Mouse (Mus musculus) midbrain, embryonic 11.5 days (tissue): Measurements from ENCODE around the gene Apc2. TPM values are rescaled to one million over a fixed set of nuclear protein-coding genes. Genes with fewer than 3 reads are reported as not detected.
A peak's percentile ranks its signal among the peaks of the same experiment; 100 is the strongest.

Source experiments
- ATAC-seq: fragments of 200-750 bp; cut with Nextera tagmentation; 2 replicates; pipeline ENCODE4 v1.8.0; 2017; ENCODE audit warnings: moderate TSS enrichment, moderate library complexity; ENCODE audit not compliant: low FRiP score
- DNase-seq: peaks from one replicate; pipeline ENCODE4 v3.0.0; 2015; ENCODE audit warnings: low spot score; ENCODE audit errors: missing footprints
- H3K27ac ChIP-seq: fragments of 300-500 bp; sonication (generic); 2 replicates; pipeline ENCODE4 v1.5.1; 2014; ENCODE audit warnings: low read depth, low read length
- H3K27me3 ChIP-seq: fragments of 300-500 bp; sonication (generic); 2 replicates; pipeline ENCODE4 v1.6.1; 2014; ENCODE audit warnings: mild to moderate bottlenecking, low read length, moderate library complexity, mixed read lengths; ENCODE audit not compliant: control insufficient read depth, insufficient read depth
- H3K36me3 ChIP-seq: fragments of 300-500 bp; sonication (generic); 2 replicates; pipeline ENCODE4 v1.6.1; 2014; ENCODE audit warnings: mild to moderate bottlenecking, low read length, moderate library complexity, mixed read lengths; ENCODE audit not compliant: control insufficient read depth, insufficient read depth
- H3K4me1 ChIP-seq: fragments of 300-500 bp; sonication (generic); 2 replicates; pipeline ENCODE4 v1.6.1; 2014; ENCODE audit warnings: low read length; ENCODE audit not compliant: control insufficient read depth, insufficient read depth
- H3K4me2 ChIP-seq: fragments of 300-500 bp; sonication (generic); 2 replicates; pipeline ENCODE4 v1.6.1; 2014; ENCODE audit warnings: mild to moderate bottlenecking, moderate library complexity
- H3K4me3 ChIP-seq: fragments of 300-500 bp; sonication (generic); 2 replicates; pipeline ENCODE4 v1.5.1; 2014; ENCODE audit warnings: low read depth, low read length
- H3K9ac ChIP-seq: fragments of 300-500 bp; sonication (generic); 2 replicates; pipeline ENCODE4 v1.6.1; 2014; ENCODE audit warnings: low read length
- H3K9me3 ChIP-seq: fragments of 300-500 bp; sonication (generic); 2 replicates; pipeline ENCODE4 v1.6.1; 2016; ENCODE audit warnings: low read length; ENCODE audit not compliant: control insufficient read depth
- WGBS: fragments of 180-500 bp; shearing (Covaris S2); extraction: QIAGEN DNeasy Blood & Tissue Kit; methylation state at CpG from one replicate; pipeline ENCODE4 v1.1.7; 2014; 5-methylcytosine and 5-hydroxymethylcytosine counted together
- polyA plus RNA-seq: library from polyadenylated mRNA; unstranded; fragments of >200 nt; fragmentation: Nextera tagmentation; extraction: Ambion mirVana; gene quantifications from 2 replicates; pipeline ENCODE4 v1.2.1, GENCODE M21; 2014

Apc2 gene
- polyA plus RNA-seq, 1 experiment from 2014 or later = 63.4 TPM

- under 1% methylated on average over 34 of the region's 34 CpGs for WGBS
- no peaks in the 10 kb centered on the region; the same call in none of the 2 replicates for H3K36me3 ChIP-seq
- peak within 1 kb of the TSS; percentile 90 for H3K4me2 ChIP-seq
- H3K9ac ChIP-seq = peak within 1 kb of the TSS; percentile 79
- ATAC-seq (peak; percentile 56), DNase-seq (peak; percentile 98)
- H3K27me3 ChIP-seq = peaks cover 2% of the 10 kb centered on the region; the same call in 1 of the 2 replicates
- H3K4me3 ChIP-seq = peak within 1 kb of the TSS; percentile 92
- H3K27ac ChIP-seq = peak within 1 kb of the TSS; percentile 9; the same call in 1 of the 2 replicates
- peaks cover 24% of the 10 kb centered on the region for H3K4me1 ChIP-seq
- no peaks in the 10 kb centered on the region for H3K9me3 ChIP-seq
Observed at GRCm38 (mm10) chr10:80320340-80320760, 24.6 kb downstream of the Apc2 start, which contains the start of gene 2310011J03Rik. TSS of gene 2310011J03Rik (minus strand) at chr10:80320537.

DNA sequence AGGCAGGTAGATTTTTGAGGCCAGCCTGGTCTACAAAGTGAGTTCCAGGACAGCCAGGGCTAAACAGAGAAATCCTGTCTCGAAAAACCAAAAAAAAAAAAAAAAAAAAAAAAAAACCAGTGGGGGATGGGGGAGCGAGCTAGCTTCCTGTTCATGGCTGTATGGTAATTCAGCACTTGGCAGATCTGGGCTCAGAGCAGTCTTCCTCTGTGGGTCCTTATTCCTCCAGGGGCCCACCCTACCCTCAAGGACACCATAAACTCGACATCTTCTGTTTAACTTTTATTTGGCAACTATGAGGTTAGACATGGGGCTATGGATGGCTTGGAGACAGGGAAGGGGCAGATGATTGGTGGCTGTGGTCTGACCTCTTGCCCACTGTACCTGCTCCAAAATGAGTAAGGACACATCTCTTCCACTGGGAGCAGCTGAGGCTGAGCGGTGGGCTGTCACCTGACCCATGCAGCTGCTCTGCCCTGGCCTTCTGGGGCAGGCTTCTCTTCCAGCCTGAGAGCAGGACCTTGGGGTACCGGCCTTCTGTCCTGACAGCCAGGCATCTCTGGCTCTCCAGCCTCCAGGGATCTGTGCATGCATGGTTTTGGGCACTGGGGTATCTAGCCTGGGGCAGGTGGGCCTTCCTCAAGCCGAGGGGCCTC lies 25.4 kb downstream of the Apc2 start:
- Histone ChIP-seq H3K9ac (no peak overlapping the region), H3K9me3 (no peaks in the 10 kb centered on the region), H3K4me1 (peaks cover 21% of the 10 kb centered on the region), H3K27ac (no peak overlapping the region), H3K4me2 (no peak overlapping the region), H3K36me3 (no peaks in the 10 kb centered on the region), H3K4me3 (no peak overlapping the region), H3K27me3 (peaks cover 2% of the 10 kb centered on the region; the same call in 1 of the 2 replicates)
- DNase-seq (no peak), ATAC-seq (no peak)
- WGBS = 77% methylated on average over 6 of the region's 6 CpGs

- WGBS = 92% methylated on average over 21 of the region's 21 CpGs
- Histone ChIP-seq H3K4me3 (0 out of 2 replicates have a peak overlapping the region, but pooled peaks have one; percentile 2), H3K9ac (no peak overlapping the region), H3K27me3 (peaks cover 2% of the 10 kb centered on the region; the same call in 1 of the 2 replicates), H3K9me3 (no peaks in the 10 kb centered on the region), H3K4me2 (no peak overlapping the region), H3K36me3 (no peaks in the 10 kb centered on the region), H3K4me1 (peaks cover 21% of the 10 kb centered on the region), H3K27ac (no peak overlapping the region)
- DNase-seq (no peak), ATAC-seq (no peak)
Observed at GRCm38 (mm10) chr10:80321670-80322581, 26.1 kb downstream of the Apc2 start.

- H3K27me3 ChIP-seq = peaks cover 2% of the 10 kb centered on the region; the same call in 1 of the 2 replicates
- DNase-seq = peak; percentile 88
- H3K27ac ChIP-seq = no peak overlapping the region
Observed at GRCm38 (mm10) chr10:80322811-80323211, 27.0 kb downstream of the Apc2 start.

GRCm38 (mm10) chr10:80323261-80324119 lies 27.7 kb downstream of the Apc2 start:
- peak overlapping the region; percentile 21 for H3K9ac ChIP-seq
- peak overlapping the region; percentile 33 for H3K4me3 ChIP-seq
- ATAC-seq (peak; percentile 33), DNase-seq (peak; percentile 92)
- H3K4me2 ChIP-seq = peak overlapping the region; percentile 62
- no peaks in the 10 kb centered on the region for H3K9me3 ChIP-seq
- peaks cover 21% of the 10 kb centered on the region for H3K4me1 ChIP-seq
- under 1% methylated on average over 40 of the region's 46 CpGs for WGBS
- peaks cover 2% of the 10 kb centered on the region; the same call in 1 of the 2 replicates for H3K27me3 ChIP-seq
- H3K36me3 ChIP-seq = no peaks in the 10 kb centered on the region
- no peak overlapping the region for H3K27ac ChIP-seq

More at GRCm38 (mm10) chr10:80322811-80323211, 27.0 kb downstream of the Apc2 start:
- Histone ChIP-seq H3K4me3 (peak overlapping the region; percentile 33), H3K36me3 (no peaks in the 10 kb centered on the region), H3K4me2 (peak overlapping the region; percentile 62), H3K9me3 (no peaks in the 10 kb centered on the region), H3K4me1 (peaks cover 21% of the 10 kb centered on the region), H3K9ac (peak overlapping the region; percentile 21)
- no peak for ATAC-seq
- WGBS = 8% methylated on average over 28 of the region's 28 CpGs

GRCm38 (mm10) chr10:80324120-80325037 lies 28.6 kb downstream of the Apc2 start:
- DNase-seq = no peak
- H3K4me1 ChIP-seq = peaks cover 23% of the 10 kb centered on the region
- H3K27me3 ChIP-seq = peaks cover 2% of the 10 kb centered on the region; the same call in 1 of the 2 replicates
- H3K4me3 ChIP-seq = no peak overlapping the region
- no peaks in the 10 kb centered on the region for H3K9me3 ChIP-seq
- 80% methylated on average over 17 of the region's 17 CpGs for WGBS
- H3K27ac ChIP-seq = no peak overlapping the region
- no peak for ATAC-seq
- H3K9ac ChIP-seq = no peak overlapping the region
- peak overlapping the region; percentile 62; the same call in 1 of the 2 replicates for H3K4me2 ChIP-seq
- no peaks in the 10 kb centered on the region for H3K36me3 ChIP-seq

DNA sequence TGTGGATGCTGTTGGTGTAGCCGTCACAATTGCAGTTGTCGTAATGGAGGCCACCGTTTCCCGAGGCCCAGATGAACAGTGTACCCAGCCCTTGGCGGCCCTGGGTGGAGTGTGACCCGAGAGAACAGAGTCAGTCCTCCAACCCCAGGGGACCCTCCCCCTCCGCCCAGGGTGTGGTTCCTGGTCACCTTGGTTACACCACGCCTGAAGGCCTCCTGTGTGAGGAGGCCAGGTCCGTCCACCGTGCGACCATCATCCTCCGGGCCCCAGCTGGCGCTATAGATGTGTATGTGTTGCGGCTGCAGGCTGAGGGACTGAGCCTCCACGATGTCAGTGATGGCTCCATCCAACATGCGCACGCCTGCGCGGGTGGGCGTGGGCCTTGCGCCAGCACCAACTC lies 29.3 kb downstream of the Apc2 start:
- Histone ChIP-seq H3K27me3 (peaks cover 2% of the 10 kb centered on the region; the same call in 1 of the 2 replicates), H3K4me1 (peaks cover 17% of the 10 kb centered on the region), H3K27ac (no peak overlapping the region), H3K4me2 (no peak overlapping the region), H3K9ac (no peak overlapping the region), H3K4me3 (no peak overlapping the region), H3K36me3 (no peaks in the 10 kb centered on the region), H3K9me3 (no peaks in the 10 kb centered on the region)
- ATAC-seq (no peak), DNase-seq (no peak)
- 81% methylated on average over 21 of the region's 21 CpGs for WGBS
